Mouse (Mus musculus) gastrocnemius, postnatal 14 days (tissue): ENCODE results near the gene Spata32. TPM values are rescaled to one million over a fixed set of nuclear protein-coding genes. Genes with fewer than 3 reads are reported as not detected.

Experiments used
- DNase-seq: peaks from one replicate; pipeline ENCODE4 v3.0.0; 2021; ENCODE audit warnings: mixed read lengths
- intact Hi-C: fragments of 180-260 bp; cut with DNase I; formaldehyde crosslinking; loops from one replicate; pipeline ENCODE4 v1.15.1; 2025; ENCODE audit warnings: low total_unique reads
- total RNA-seq, 2 experiments: library from RNA; stranded (reverse); gene quantifications; 2 replicates each; pipeline ENCODE4 v1.2.3; 2021

The Spata32 gene
- total RNA-seq, 2 experiments from 2014 or later: not detected

DNA sequence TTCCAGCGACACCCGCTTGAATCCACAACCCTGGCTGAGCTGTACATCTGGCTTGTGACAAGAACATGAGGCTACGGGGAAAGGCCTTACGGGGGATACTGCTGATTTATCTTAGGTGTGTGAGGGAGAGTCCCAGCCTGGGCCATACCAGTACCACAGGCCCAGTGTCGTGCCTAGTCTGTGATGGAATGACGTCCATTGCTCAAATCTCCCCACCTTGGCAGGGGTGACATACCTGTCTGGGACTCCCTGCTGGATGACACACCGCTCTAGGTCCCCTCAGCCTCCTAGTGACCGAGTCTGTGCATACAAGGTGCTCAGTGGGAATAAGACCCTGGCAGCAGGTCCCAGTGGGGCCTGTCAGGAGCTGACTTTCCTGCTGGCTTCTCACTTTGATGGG lies 39.5 kb downstream of the Spata32 start:
- peak; percentile 3 for DNase-seq
- intact Hi-C loops: no loop called here

DNA sequence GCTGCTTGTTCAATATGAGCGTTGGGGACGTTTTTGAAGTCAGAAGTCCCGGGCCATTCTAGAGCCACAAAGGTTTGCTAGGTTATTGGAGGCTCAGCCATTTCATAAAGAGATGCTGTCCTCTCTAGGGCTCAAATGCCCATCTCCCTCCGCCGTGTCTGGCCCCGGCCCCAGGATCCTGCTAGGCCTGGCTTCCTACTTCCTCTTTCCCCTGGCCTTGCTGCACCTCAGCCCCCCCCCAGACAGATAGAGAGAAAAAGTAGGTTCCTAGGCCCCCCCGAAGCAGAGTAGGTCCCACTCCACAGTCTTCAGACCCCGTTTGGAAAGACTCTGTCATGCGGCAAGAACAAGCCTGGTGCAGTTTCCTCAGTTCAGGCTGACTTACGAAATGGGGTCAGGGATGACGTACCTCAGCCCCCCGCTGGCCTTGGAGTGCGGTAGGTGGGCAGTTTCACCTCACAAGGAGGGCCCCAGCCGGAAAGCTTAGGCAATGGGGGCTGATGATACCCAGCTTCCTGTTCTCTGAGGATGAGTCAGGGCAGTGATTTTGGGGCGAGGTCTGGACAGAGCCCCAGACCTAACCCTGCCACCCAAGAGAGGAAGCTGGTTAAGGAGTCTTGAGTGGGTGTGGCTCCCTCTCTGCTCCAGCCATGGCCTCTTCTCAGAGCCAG lies 40.3 kb downstream of the Spata32 start:
- intact Hi-C loops: no loop called here
- DNase-seq: peak; percentile 4

DNA sequence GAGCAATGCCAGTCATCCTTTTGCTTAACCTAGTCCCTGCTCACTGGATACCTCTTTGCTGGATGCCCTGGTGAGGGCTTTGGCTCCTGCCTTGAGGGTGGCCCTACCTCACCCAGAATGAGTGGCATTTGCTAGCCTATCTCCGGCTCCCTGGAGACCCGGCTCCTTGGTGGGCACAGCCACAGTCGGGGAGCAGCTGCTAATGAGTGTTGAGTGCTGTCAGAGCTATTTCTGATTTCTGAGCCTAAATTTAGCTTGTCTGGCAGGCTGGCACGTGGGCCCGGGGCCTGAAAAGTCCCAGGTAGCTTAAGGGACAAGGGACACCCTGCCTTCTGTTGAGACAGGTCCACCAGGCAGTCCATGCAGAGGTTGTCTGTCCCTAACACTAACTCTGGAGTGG lies 41.0 kb downstream of the Spata32 start:
- intact Hi-C loops: no loop called here

DNA sequence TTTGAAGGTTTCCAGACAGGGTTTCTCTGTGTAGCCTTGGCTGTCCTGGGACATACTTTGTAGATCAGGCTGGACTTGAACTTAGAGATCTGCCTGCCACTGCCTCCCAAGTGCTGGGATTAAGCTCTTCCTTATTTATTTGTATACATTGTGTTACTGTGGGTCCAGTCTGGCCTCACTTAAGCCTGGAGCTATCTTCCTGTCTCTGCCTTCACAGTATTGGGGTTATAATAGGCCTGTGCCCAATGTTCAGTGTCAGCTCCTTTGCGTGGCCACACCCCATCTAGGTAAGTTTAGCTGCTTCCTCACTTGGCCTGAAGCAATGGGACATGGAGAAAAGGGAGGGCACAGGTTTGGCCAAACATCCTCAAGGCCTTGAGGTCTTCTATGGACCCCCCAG lies 41.7 kb downstream of the Spata32 start:
- intact Hi-C loops: no loop called here
- no peak for DNase-seq

More for the DNA sequence above, 41.0 kb downstream of the Spata32 start:
- peak; percentile 8 for DNase-seq

- peak; percentile 44 for DNase-seq
- intact Hi-C loops: no loop called here
Measured at GRCm38 (mm10) chr11:103175688-103176442, 42.4 kb downstream of the Spata32 start.

DNA sequence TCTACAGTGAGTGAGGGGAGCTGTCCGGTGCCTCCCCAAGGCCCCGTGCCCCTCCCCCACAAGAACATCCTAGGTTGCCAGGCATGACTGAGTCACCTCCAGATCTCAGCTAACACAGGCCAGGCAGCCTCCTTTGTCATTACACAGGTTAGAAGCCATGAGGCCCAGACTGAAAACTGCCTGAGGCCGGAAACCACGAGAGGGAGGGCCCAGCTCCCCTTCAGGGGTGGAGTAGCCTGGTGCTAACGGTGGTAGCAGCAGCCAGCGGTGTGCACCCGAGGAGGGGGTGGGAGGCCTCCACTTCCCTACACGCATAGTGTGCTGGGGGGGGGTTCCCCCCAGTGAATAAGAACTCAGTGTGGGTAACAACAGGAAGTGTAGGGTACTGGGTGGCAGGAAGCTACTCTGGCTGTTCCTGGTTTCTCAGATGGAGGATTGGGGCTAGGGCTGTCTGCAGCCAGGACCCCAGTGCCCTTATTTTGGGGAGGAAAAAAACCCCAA lies 43.3 kb downstream of the Spata32 start:
- peak; percentile 23 for DNase-seq
- intact Hi-C loops: loop anchor here (5.0 kb wide), 1 partner anchor 152 kb away; no protein-coding TSS in a partner anchor

DNA sequence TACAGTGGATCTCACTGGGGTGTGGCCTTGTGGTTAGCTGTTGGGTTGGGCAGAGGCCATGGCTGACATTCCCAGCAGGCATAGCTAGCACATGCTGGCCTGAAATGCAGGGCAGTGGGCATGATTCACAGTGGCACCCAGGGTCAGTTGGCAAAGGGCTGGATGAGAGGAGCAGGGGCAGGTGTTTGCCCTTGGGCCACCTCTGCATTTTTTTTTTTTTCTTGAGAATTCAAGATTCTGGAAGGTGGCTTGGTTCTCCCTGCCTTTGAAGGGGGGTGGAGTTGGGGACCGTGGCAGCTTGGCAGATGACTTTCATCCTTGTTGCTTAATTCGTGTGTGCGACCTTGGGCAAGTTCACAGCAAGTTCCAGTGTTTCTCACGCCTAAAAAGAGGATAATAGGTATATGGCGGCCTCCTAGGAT lies 43.8 kb downstream of the Spata32 start:
- peak; percentile 3 for DNase-seq
- intact Hi-C loops: loop anchor here (5.0 kb wide), 1 partner anchor 153 kb away; no protein-coding TSS in a partner anchor

GRCm38 (mm10) chr11:103173771-103174344 lies 44.4 kb downstream of the Spata32 start:
- DNase-seq: peak; percentile 4
- intact Hi-C loops: loop anchor here (5.0 kb wide), 1 partner anchor 153 kb away; no protein-coding TSS in a partner anchor

- peak; percentile 3 for DNase-seq
- intact Hi-C loops: loop anchor here (5.0 kb wide), 1 partner anchor 154 kb away; no protein-coding TSS in a partner anchor
Measured at GRCm38 (mm10) chr11:103173041-103173770, 45.0 kb downstream of the Spata32 start.

DNA sequence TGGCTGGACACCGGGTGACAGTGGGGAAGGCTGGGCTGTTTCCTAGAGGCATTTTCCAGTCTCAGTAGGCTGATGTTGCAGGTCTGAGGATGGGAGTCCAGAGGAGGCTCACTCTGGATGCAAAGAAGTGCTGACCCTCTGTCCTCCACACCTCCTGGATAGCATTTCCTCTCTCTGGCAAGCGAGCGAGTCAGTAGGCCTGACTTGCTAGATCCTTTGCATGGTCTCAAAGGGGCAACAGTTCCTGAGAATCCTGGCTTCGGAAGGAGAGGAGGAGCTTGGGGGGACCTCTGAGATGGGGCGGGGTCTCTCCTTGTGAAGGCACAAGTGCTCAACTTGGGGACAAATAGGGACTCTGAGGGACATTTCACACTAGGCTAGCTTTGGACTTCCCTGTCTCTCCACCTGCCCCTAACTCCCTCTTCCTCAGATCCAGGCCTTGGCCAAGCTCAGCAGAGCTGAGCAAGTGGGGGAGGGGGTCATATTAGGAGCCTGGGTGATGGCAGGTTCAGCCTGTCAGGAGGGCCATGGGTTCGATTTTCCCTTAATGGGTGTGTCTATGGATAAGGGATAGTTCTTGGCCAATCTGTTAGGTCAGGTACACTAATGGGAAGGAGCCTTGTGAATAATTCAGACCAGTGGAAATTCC lies 45.7 kb downstream of the Spata32 start:
- intact Hi-C loops: loop anchor here (5.0 kb wide), 1 partner anchor 155 kb away; no protein-coding TSS in a partner anchor
- DNase-seq: peak; percentile 2

DNA sequence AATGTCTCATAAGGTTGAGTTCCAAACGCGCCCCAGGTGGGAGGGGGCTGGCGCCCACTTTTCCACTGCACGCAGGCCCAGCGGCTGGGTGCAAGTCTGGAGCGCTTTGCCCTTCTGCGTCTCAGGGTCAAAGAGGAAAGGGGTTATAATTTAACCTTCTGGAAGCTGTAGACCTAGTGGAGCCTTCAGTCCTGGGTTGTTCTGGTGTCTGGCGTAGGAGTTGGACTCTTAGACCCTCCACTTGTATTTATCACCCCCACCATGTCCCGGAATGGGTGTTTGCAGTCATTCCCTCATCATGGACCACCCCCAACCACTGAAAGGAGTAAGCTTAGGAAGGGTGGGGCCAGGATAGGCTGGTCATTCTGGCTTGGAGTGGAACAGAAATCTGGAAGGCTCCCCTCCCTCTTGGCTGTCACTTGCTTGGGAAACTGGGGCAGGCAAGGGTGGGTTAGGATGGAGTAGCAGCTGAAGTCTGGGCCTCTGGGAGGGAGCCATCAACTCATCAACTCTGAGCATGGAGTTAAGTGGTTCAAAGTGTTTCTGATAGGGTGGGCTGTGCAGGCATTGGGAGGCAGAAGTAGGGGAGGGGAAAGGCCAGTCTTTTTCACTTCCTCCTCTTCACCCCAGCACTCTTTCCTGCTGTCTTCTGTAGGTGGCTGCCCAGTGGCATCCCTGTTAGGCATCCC lies 46.4 kb downstream of the Spata32 start:
- peak; percentile 21 for DNase-seq
- intact Hi-C loops: loop anchor here (5.0 kb wide), 1 partner anchor 155 kb away; no protein-coding TSS in a partner anchor

- DNase-seq: no peak
- intact Hi-C loops: loop anchor here (5.0 kb wide), 1 partner anchor 156 kb away; no protein-coding TSS in a partner anchor
Measured at GRCm38 (mm10) chr11:103171286-103171620, 47.0 kb downstream of the Spata32 start.

GRCm38 (mm10) chr11:103170494-103171285 lies 47.5 kb downstream of the Spata32 start, which contains the start of gene Fmnl1:
TSS of gene Fmnl1 (plus strand) at chr11:103171107.
- peak; percentile 56 for DNase-seq
- intact Hi-C loops: loop anchor here (5.0 kb wide), 1 partner anchor 157 kb away; no protein-coding TSS in a partner anchor

- intact Hi-C loops: loop anchor here (5.0 kb wide), 1 partner anchor 157 kb away; no protein-coding TSS in a partner anchor
Measured at GRCm38 (mm10) chr11:103170111-103170493, 48.1 kb downstream of the Spata32 start.

GRCm38 (mm10) chr11:103169664-103170063 lies 48.6 kb downstream of the Spata32 start:
- intact Hi-C loops: loop anchor here (5.0 kb wide), 1 partner anchor 158 kb away; no protein-coding TSS in a partner anchor
- DNase-seq: no peak

More at GRCm38 (mm10) chr11:103170111-103170493, 48.1 kb downstream of the Spata32 start:
- peak; percentile 4 for DNase-seq

- peak; percentile 58 for DNase-seq
- intact Hi-C loops: no loop called here
Measured at GRCm38 (mm10) chr11:103168690-103169390, 49.4 kb downstream of the Spata32 start.

DNA sequence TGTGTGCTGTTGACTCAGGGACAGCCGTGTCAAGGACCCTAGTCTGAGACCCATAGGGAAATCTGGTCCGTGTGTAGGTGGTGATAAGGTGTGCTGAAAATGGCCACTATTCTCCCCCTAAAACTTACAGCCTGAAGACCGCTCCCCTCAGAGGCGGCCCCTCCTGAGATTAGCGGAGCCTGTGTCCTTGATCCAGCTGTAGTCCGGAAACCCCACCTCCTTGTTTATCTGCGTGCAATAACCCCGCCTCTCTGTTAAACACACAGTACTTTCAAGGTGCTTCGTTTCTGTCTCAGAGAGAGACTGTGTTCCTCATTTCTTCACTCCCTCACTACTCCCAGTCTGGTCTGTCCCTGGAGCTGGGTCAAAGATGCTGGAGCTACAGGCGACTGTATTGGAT lies 53.8 kb downstream of the Spata32 start:
- peak; percentile 2 for DNase-seq
- intact Hi-C loops: no loop called here
